Mouse (Mus musculus) C2C12 (cell line): ENCODE results near the gene Gm49711. TPM values are rescaled to one million over a fixed set of nuclear protein-coding genes. Genes with fewer than 3 reads are reported as not detected.
A peak's percentile ranks its signal among the peaks of the same experiment; 100 is the strongest.

Experiments
- H3K27me3 ChIP-seq: one replicate; pipeline ENCODE4 v1.6.1; 2011; ENCODE audit not compliant: control insufficient read depth, insufficient read depth, insufficient read length
- H3K36me3 ChIP-seq: one replicate; pipeline ENCODE4 v1.6.1; 2011; ENCODE audit not compliant: control insufficient read depth, insufficient read depth
- H3K4me3 ChIP-seq: one replicate; pipeline ENCODE4 v1.5.1; 2011; ENCODE audit warnings: mild to moderate bottlenecking, control low read depth; ENCODE audit not compliant: poor library complexity, insufficient read depth, severe bottlenecking
- H3K79me2 ChIP-seq: one replicate; pipeline ENCODE4 v1.6.1; 2011; ENCODE audit not compliant: control insufficient read depth, insufficient read depth
- H3K79me3 ChIP-seq: one replicate; pipeline ENCODE4 v1.6.1; 2011; ENCODE audit warnings: low read depth, control low read depth
- H3ac ChIP-seq: one replicate; pipeline ENCODE3; 2011; ENCODE audit warnings: low read depth; ENCODE audit not compliant: control insufficient read depth, insufficient read length
- CEBPB ChIP-seq: IDR thresholded peaks from one replicate; pipeline ENCODE4 v1.6.1; 2011; ENCODE audit warnings: low read depth, mild to moderate bottlenecking, control low read depth, moderate library complexity
- CTCF ChIP-seq: IDR thresholded peaks from one replicate; pipeline ENCODE4 v1.5.1; 2011; ENCODE audit not compliant: control insufficient read depth, insufficient read depth, insufficient read length
- FOSL1 ChIP-seq: IDR thresholded peaks from one replicate; pipeline ENCODE4 v1.8.0; 2011; ENCODE audit warnings: mild to moderate bottlenecking, low read length; ENCODE audit not compliant: poor library complexity, insufficient read depth, severe bottlenecking
- MAX ChIP-seq: IDR thresholded peaks from one replicate; pipeline ENCODE4 v1.6.1; 2011; ENCODE audit warnings: mild to moderate bottlenecking, control low read depth
- MYOD1 ChIP-seq: IDR thresholded peaks from one replicate; pipeline ENCODE4 v1.6.1; 2011; ENCODE audit warnings: low read depth; ENCODE audit not compliant: control insufficient read depth, insufficient read length
- MYOG ChIP-seq: IDR thresholded peaks from one replicate; pipeline ENCODE4 v1.6.1; 2011; ENCODE audit not compliant: control insufficient read depth, insufficient read length; ENCODE audit errors: extremely low read depth
- USF1 ChIP-seq: IDR thresholded peaks from one replicate; pipeline ENCODE4 v1.6.1; 2011; ENCODE audit warnings: low read depth, mild to moderate bottlenecking, control low read depth, moderate library complexity
- polyA plus RNA-seq: library from polyadenylated mRNA; unstranded; fragments of >200 nt; fragmentation: generic; extraction: Trizol; gene quantifications from one replicate; pipeline ENCODE4 v1.2.1, GENCODE M21; 2012; ENCODE audit warnings: missing spikeins

Gm49711 gene
- polyA plus RNA-seq, 1 experiment, result 0.09 TPM

- no peaks in the 10 kb centered on the region for H3K79me3 ChIP-seq
- H3K79me2 ChIP-seq, result no peaks in the 10 kb centered on the region
- peak; percentile 40 for TF ChIP-seq USF1
- TF ChIP-seq CEBPB, result no peak
- H3ac ChIP-seq, result no peak overlapping the region
- no peak overlapping the region for H3K4me3 ChIP-seq
- no peaks in the 10 kb centered on the region for H3K36me3 ChIP-seq
- no peaks in the 10 kb centered on the region for H3K27me3 ChIP-seq
Measured at GRCm38 (mm10) chr16:92039421-92039820, 18.7 kb upstream of the Gm49711 start.

DNA sequence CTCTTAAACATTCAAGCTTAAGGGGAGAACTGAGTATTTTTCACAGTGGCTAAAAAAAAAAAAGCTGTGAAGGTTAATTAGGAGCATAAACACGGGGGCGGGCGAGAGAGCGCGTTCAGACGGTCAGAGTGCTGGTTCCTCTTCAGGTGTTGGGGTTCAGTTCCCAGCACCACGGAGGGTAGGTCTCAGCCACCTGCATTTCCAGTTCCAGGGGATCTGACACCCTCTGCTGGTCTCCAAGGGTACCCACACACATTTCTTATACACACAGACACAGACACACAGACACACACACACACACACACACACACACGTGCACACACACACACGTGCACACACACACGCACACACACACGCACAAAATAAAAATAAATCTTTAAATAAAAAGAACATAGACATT is 18.1 kb upstream of the Gm49711 start:
- TF ChIP-seq FOSL1 (no peak), MYOG (no peak), CTCF (no peak), CEBPB (no peak), MYOD1 (no peak), USF1 (no peak), MAX (no peak)
- H3K79me2 ChIP-seq, result no peaks in the 10 kb centered on the region
- no peaks in the 10 kb centered on the region for H3K27me3 ChIP-seq
- H3K36me3 ChIP-seq, result no peaks in the 10 kb centered on the region
- no peak overlapping the region for H3K4me3 ChIP-seq
- no peak overlapping the region for H3ac ChIP-seq
- no peaks in the 10 kb centered on the region for H3K79me3 ChIP-seq

DNA sequence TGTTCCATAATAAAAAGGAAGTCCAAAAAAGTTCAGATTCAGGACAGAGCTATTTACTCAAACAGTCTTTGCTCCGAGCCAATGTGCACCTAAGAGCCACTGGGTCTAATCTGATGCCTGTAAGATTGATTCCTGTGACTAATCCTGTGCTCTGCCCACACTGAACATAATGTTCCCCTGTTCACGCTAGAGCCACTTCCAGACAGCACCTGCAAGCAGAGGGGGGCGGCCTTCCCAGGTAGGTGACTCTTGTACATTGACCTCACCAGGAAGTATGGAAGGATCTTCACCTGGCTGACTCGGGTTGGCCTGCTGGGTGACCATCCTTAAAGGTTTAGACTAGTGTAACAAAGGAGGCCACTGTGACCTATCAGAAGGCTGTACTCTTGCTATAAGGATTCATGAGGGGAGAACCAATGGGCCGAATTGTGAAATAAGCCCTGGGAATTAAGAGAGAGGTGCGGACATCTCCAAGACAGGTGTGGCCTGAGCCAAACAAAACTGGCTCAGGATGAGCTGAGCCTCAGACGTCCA is 6.3 kb upstream of the Gm49711 start:
- no peak overlapping the region for H3ac ChIP-seq
- TF ChIP-seq FOSL1 (no peak), CEBPB (no peak), MYOD1 (no peak), MAX (no peak), USF1 (no peak), MYOG (no peak), CTCF (no peak)

DNA sequence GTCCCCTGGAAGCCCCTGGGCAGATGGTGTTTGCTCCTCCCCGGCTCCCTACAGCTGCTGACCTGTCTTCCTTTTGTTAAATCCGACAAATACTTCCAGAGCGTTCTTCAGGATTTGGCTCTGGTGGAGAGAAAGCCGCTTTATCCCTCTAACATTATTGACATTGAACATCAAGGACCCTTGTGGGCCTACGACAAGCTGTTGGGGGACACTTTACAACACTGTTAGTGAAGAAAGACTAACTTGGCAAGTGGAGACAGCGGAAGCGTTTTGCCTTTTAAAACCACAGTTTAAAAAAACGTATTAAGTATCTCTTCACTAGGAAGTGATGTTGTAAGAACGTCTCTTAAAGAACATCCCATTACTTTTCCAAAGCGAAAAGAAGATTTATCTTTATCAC is 5.5 kb upstream of the Gm49711 start:
- TF ChIP-seq FOSL1 (no peak), MYOG (no peak), MAX (no peak)
- no peaks in the 10 kb centered on the region for H3K27me3 ChIP-seq
- H3K4me3 ChIP-seq, result no peak overlapping the region
- no peaks in the 10 kb centered on the region for H3K79me3 ChIP-seq
- H3K79me2 ChIP-seq, result no peaks in the 10 kb centered on the region
- no peaks in the 10 kb centered on the region for H3K36me3 ChIP-seq
- H3ac ChIP-seq, result no peak overlapping the region

More for the DNA sequence above, 6.3 kb upstream of the Gm49711 start:
- H3K79me3 ChIP-seq, result no peaks in the 10 kb centered on the region
- no peaks in the 10 kb centered on the region for H3K79me2 ChIP-seq
- H3K4me3 ChIP-seq, result no peak overlapping the region
- H3K36me3 ChIP-seq, result no peaks in the 10 kb centered on the region
- H3K27me3 ChIP-seq, result no peaks in the 10 kb centered on the region

DNA sequence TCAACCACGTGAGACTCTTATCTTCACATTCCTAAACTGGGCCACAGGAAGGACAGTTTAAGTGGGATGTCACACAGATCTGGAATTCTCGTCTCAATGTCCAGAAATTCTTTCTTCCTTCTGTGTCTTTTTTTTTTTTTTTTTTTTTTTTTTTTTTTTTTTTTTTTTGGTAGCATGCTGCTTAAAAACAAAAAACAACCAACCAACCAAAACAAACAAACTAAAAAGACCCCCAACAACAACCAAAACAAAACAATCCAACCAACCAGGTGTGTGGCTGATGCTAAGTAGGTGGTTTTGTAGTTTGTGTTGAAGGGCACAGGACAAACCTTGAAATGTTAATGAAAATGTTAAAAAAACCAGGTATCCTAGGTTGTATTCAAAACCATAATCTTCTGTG is 1.4 kb upstream of the Gm49711 start:
- Histone ChIP-seq H3ac (no peak overlapping the region), H3K4me3 (no peak overlapping the region), H3K36me3 (peaks cover 22% of the 10 kb centered on the region), H3K79me3 (peaks cover 34% of the 10 kb centered on the region), H3K79me2 (peaks cover 37% of the 10 kb centered on the region), H3K27me3 (no peaks in the 10 kb centered on the region)
- TF ChIP-seq USF1, result no peak
- no peak for TF ChIP-seq CEBPB
- TF ChIP-seq MYOD1, result no peak
- TF ChIP-seq MYOG, result no peak
- no peak for TF ChIP-seq CTCF
- TF ChIP-seq MAX, result no peak
- no peak for TF ChIP-seq FOSL1

- H3K79me2 ChIP-seq, result peaks cover 44% of the 10 kb centered on the region
- peaks cover 41% of the 10 kb centered on the region for H3K79me3 ChIP-seq
- peak overlapping the region; percentile 85 for H3ac ChIP-seq
- no peak for TF ChIP-seq CEBPB
- no peak for TF ChIP-seq USF1
- no peak for TF ChIP-seq MAX
- H3K36me3 ChIP-seq, result peaks cover 30% of the 10 kb centered on the region
- peak overlapping the region; percentile 92 for H3K4me3 ChIP-seq
- no peaks in the 10 kb centered on the region for H3K27me3 ChIP-seq
Measured at GRCm38 (mm10) chr16:92057456-92057851, 662 bp upstream of the Gm49711 start.
